Mouse (Mus musculus) intestine, embryonic 14.5 days (tissue): Measurements from ENCODE around the gene Olfr821. TPM values are rescaled to one million over a fixed set of nuclear protein-coding genes. Genes with fewer than 3 reads are reported as not detected.

Experiments
- polyA plus RNA-seq: library from polyadenylated mRNA; unstranded; fragments of >200 nt; fragmentation: Nextera tagmentation; extraction: Ambion mirVana; gene quantifications from 2 replicates; pipeline ENCODE4 v1.2.1, GENCODE M21; 2014

Olfr821 gene
- polyA plus RNA-seq, 1 experiment from 2014 or later = not detected

Other genes with a start within 250 kb of the Olfr821 start
- gene Olfr810, start 235.4 kb upstream of the Olfr821 start, polyA plus RNA-seq = not detected in 2 replicates
- gene Olfr811, start 226.0 kb upstream of the Olfr821 start, polyA plus RNA-seq = not detected in 2 replicates
- gene Olfr812, start 184.3 kb upstream of the Olfr821 start, polyA plus RNA-seq = not detected in 2 replicates
- gene Olfr813, start 175.0 kb upstream of the Olfr821 start, polyA plus RNA-seq = not detected in 2 replicates
- not detected in 2 replicates for gene Olfr814, start 150.5 kb upstream of the Olfr821 start, polyA plus RNA-seq
- gene Olfr815, start 124.5 kb upstream of the Olfr821 start, polyA plus RNA-seq = not detected in 2 replicates
- gene Olfr816, start 114.8 kb upstream of the Olfr821 start, polyA plus RNA-seq = not detected in 2 replicates
- not detected in 2 replicates for gene Olfr818, start 81.2 kb upstream of the Olfr821 start, polyA plus RNA-seq
- gene Olfr819, start 63.1 kb upstream of the Olfr821 start, polyA plus RNA-seq = not detected in 2 replicates
- not detected in 2 replicates for gene Olfr247, start 54.2 kb upstream of the Olfr821 start, polyA plus RNA-seq
- not detected in 2 replicates for gene Gm10310, start 45.3 kb upstream of the Olfr821 start, polyA plus RNA-seq
- gene Olfr820, start 17.7 kb upstream of the Olfr821 start, polyA plus RNA-seq = not detected in 2 replicates
- gene Olfr822, start 40.9 kb downstream of the Olfr821 start, polyA plus RNA-seq = not detected in 2 replicates
- gene Olfr823, start 85.0 kb downstream of the Olfr821 start, polyA plus RNA-seq = not detected in 2 replicates
- gene Olfr824, start 99.7 kb downstream of the Olfr821 start, polyA plus RNA-seq = not detected in 2 replicates
- gene Olfr825, start 136.4 kb downstream of the Olfr821 start, polyA plus RNA-seq = not detected in 2 replicates
- gene Olfr826, start 153.8 kb downstream of the Olfr821 start, polyA plus RNA-seq = not detected in 2 replicates
- gene Olfr827, start 184.1 kb downstream of the Olfr821 start, polyA plus RNA-seq = not detected in 2 replicates
- gene Neurod4, start 249.9 kb downstream of the Olfr821 start, polyA plus RNA-seq = not detected in 2 replicates